Comparison of ENCODE assay signal across 7 mouse cellular contexts in the genomic region with DNA sequence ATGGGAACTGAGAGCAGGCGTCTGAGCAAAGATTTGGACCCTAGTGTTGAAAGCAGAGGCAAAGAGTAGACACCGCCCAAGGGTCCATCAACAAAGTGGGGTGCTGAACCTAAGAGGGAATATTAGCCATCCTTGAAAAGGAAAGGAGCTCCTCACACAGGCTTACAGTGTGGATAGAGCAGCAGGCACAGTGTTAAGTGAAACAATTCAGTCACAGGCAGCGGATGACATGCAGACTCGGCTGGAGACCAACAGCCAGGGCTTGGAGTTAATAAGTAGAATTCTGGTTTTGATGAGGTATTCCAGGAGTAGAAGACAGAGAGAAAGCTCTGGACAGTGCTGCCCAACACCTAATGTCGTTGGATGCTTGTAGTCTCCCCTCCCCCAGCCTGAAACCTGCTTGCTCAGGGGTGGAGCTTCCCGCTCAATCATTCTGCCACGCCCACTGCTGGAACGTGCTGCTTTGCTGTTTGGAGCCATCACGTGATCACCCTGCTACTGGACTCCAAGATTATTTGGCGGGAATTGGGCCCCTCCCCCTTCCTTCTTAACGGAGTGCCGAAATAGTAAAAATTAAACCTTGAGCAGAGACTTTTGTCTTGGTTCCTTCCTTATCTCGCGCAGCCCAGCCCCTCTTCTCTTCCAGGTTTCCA. TPM values are rescaled to one million over a fixed set of nuclear protein-coding genes. Genes with fewer than 3 reads are reported as not detected.
DNase-seq lines count a peak whose midpoint lies in the region; ATAC-seq and TF ChIP-seq lines count a peak whose summit lies in the region.
"Not testable (repeated sequence)": the region's sequence is repeated elsewhere in the genome, so short reads cannot be mapped to it uniquely, and the experiment has no call there.

No protein-coding gene starts in this region.

- WGBS in bone marrow, adult 2 months = 15% methylated on average over 14 of the region's 14 CpGs
- WGBS in hindbrain, embryonic 10.5 days = 55% methylated on average over 14 of the region's 14 CpGs
- WGBS in liver, postnatal 0 days (ENCODE audit: insufficient replicate concordance) = 28% methylated on average over 14 of the region's 14 CpGs

- H3K27me3 ChIP-seq in hindbrain, embryonic 10.5 days (ENCODE audit: insufficient read depth, poor library complexity, severe bottlenecking); liver, postnatal 0 days (ENCODE audit: insufficient read depth, low read length): not testable (repeated sequence)

- not testable (repeated sequence) for H3K36me3 ChIP-seq in hindbrain, embryonic 10.5 days; liver, postnatal 0 days (replicated peaks; ENCODE audit: insufficient read depth, low read length)

- H3K9ac ChIP-seq in liver, postnatal 0 days (replicated peaks) = not testable (repeated sequence)

- H3K4me2 ChIP-seq in liver, postnatal 0 days (ENCODE audit: low read depth, low read length) = peak overlapping the region; percentile 61

- peak overlapping the region; percentile 54 for H3K27ac ChIP-seq in bone marrow, adult 2 months (ENCODE audit: control insufficient read depth, insufficient read depth, low read depth, low read length, poor library complexity)
- H3K27ac ChIP-seq in hindbrain, embryonic 10.5 days = 0 out of 2 replicates have a peak overlapping the region, but pooled peaks have one; percentile 26
- peak overlapping the region; percentile 74 for H3K27ac ChIP-seq in liver, postnatal 0 days (ENCODE audit: low read depth)

- not testable (repeated sequence) for H3K9me3 ChIP-seq in hindbrain, embryonic 10.5 days; liver, postnatal 0 days (ENCODE audit: low read length)

- TF ChIP-seq POLR2A in bone marrow, adult 2 months (IDR thresholded peaks at IDR 0.05; ENCODE audit: borderline replicate concordance, control insufficient read depth, low read depth, low read length) = not testable (repeated sequence)

- H3K4me3 ChIP-seq in bone marrow, adult 2 months (replicated peaks; ENCODE audit: control insufficient read depth, low read depth, low read length); hindbrain, embryonic 10.5 days: not testable (repeated sequence)
- H3K4me3 ChIP-seq in liver, postnatal 0 days (ENCODE audit: low read depth, low read length) = 0 out of 2 replicates have a peak overlapping the region, but pooled peaks have one; percentile 3

- ATAC-seq in granulocyte monocyte progenitor cell, adult 5-6 weeks (replicated peaks; ENCODE audit: poor library complexity, severe bottlenecking) = peak; percentile 4; the same call in 1 of the 2 replicates
- ATAC-seq in liver, postnatal 0 days = peak; percentile 63
- peak; percentile 40 for ATAC-seq in megakaryocyte progenitor cell, adult 5-6 weeks (replicated peaks; ENCODE audit: poor library complexity)

- not testable (repeated sequence) for TF ChIP-seq CTCF in bone marrow, adult 2 months (IDR thresholded peaks at IDR 0.05; ENCODE audit: control insufficient read depth, insufficient read depth, low read length); liver, postnatal 0 days (IDR thresholded peaks at IDR 0.05; ENCODE audit: low read depth)

- not testable (repeated sequence) for TF ChIP-seq EP300 in liver, postnatal 0 days (IDR thresholded peaks at IDR 0.05; ENCODE audit: low read depth)

- not testable (repeated sequence) for DNase-seq in hindbrain, embryonic 10.5 days (ENCODE audit: low spot score); liver, postnatal 0 days
- peak; percentile 24 to 36 for DNase-seq in kidney, postnatal 36 days
- DNase-seq in thymus, postnatal 25 days = peak; percentile 32

- H3K4me1 ChIP-seq in bone marrow, adult 2 months (ENCODE audit: control insufficient read depth, insufficient read depth, low read length); liver, postnatal 0 days (ENCODE audit: insufficient read depth): not testable (repeated sequence)
- peaks cover 23% of the 10 kb centered on the region for H3K4me1 ChIP-seq in hindbrain, embryonic 10.5 days (replicated peaks)

RNA-seq across cellular contexts. Expression of gene Prex1, which starts 32.8 kb away (rescaled TPM):
- 27.3 and 38.8 TPM in 2 replicates for polyA plus RNA-seq in bone marrow, adult 2 months (2011; ENCODE audit: insufficient read depth, insufficient read length, low replicate concordance, missing spikeins)
- 29.4 and 39.0 TPM in 2 replicates for total RNA-seq in granulocyte monocyte progenitor cell, adult 5-6 weeks (2014; fragmentation: Nextera tagmentation)
- total RNA-seq in granulocyte monocyte progenitor cell, adult 5-6 weeks (2017) = 13.4 and 15.6 TPM in 2 replicates
- polyA plus RNA-seq in hindbrain, embryonic 10.5 days (2016; fragmentation: Nextera tagmentation; extraction: Ambion mirVana) = 36.8 and 44.1 TPM in 2 replicates
- 5.4 and 6.3 TPM in 2 replicates for polyA plus RNA-seq in liver, postnatal 0 days (2015; fragmentation: Nextera tagmentation; extraction: Ambion mirVana)
- 18.9 and 22.3 TPM in 2 replicates for total RNA-seq in megakaryocyte progenitor cell, adult 5-6 weeks (2015)
- 16.4 and 18.2 TPM in 2 replicates for total RNA-seq in megakaryocyte progenitor cell, adult 5-6 weeks (2017)

RNA-seq across cellular contexts. Expression of gene Trp53rkb, which starts 45.9 kb away (rescaled TPM):
- polyA plus RNA-seq in bone marrow, adult 2 months (2011; ENCODE audit: insufficient read depth, insufficient read length, low replicate concordance, missing spikeins) = 2.6 and 6.6 TPM in 2 replicates
- total RNA-seq in granulocyte monocyte progenitor cell, adult 5-6 weeks (2014; fragmentation: Nextera tagmentation) = 2.1 and 4.5 TPM in 2 replicates
- total RNA-seq in granulocyte monocyte progenitor cell, adult 5-6 weeks (2017) = 2.2 and 5.3 TPM in 2 replicates
- 11.0 and 12.8 TPM in 2 replicates for polyA plus RNA-seq in hindbrain, embryonic 10.5 days (2016; fragmentation: Nextera tagmentation; extraction: Ambion mirVana)
- 3.0 and 3.1 TPM in 2 replicates for polyA plus RNA-seq in liver, postnatal 0 days (2015; fragmentation: Nextera tagmentation; extraction: Ambion mirVana)
- total RNA-seq in megakaryocyte progenitor cell, adult 5-6 weeks (2015) = 3.2 and 5.6 TPM in 2 replicates
- total RNA-seq in megakaryocyte progenitor cell, adult 5-6 weeks (2017) = 1.1 and 2.5 TPM in 2 replicates

RNA-seq across cellular contexts. Expression of gene Arfgef2, which starts 59.0 kb away (rescaled TPM):
- 5.4 and 18.3 TPM in 2 replicates for polyA plus RNA-seq in bone marrow, adult 2 months (2011; ENCODE audit: insufficient read depth, insufficient read length, low replicate concordance, missing spikeins)
- 14.2 and 20.5 TPM in 2 replicates for total RNA-seq in granulocyte monocyte progenitor cell, adult 5-6 weeks (2014; fragmentation: Nextera tagmentation)
- total RNA-seq in granulocyte monocyte progenitor cell, adult 5-6 weeks (2017) = 15.3 and 24.7 TPM in 2 replicates
- polyA plus RNA-seq in hindbrain, embryonic 10.5 days (2016; fragmentation: Nextera tagmentation; extraction: Ambion mirVana) = 4.9 and 5.2 TPM in 2 replicates
- polyA plus RNA-seq in liver, postnatal 0 days (2015; fragmentation: Nextera tagmentation; extraction: Ambion mirVana) = 2.5 and 2.7 TPM in 2 replicates
- 14.8 and 16.3 TPM in 2 replicates for total RNA-seq in megakaryocyte progenitor cell, adult 5-6 weeks (2015)
- 15.2 and 17.3 TPM in 2 replicates for total RNA-seq in megakaryocyte progenitor cell, adult 5-6 weeks (2017)

Comparison
In these comparisons a context has a peak if more than half of its experiments do, and no peak if none do; other contexts are left out.
1. ATAC-seq: peak in every context shown above with its lines; median percentile 63 in liver, postnatal 0 days; 40 in megakaryocyte progenitor cell, adult 5-6 weeks; 4 in granulocyte monocyte progenitor cell, adult 5-6 weeks.